Mouse (Mus musculus): ENCODE results near the gene Relt.

Gene Relt

DNA sequence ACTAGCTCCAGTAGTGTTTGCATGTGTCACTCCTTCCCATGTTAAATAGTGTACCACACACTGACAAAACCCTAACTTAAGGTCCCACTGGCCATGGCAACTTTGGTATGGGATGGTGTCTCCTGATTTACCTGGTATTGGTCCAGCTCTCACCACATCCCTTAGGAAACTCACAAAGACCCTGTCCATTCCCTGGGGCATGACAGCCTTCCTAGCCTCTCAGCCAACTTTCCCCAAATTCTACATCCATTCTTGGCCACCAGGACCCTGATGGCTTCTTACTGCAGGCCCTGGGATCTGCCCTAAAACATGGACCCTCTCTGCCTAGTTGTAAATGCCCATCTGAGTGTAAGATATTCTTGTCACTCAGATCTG, 18.2 kb downstream of the Relt start:
- DNase-seq (ENCODE audit: low read depth) = no peak

DNA sequence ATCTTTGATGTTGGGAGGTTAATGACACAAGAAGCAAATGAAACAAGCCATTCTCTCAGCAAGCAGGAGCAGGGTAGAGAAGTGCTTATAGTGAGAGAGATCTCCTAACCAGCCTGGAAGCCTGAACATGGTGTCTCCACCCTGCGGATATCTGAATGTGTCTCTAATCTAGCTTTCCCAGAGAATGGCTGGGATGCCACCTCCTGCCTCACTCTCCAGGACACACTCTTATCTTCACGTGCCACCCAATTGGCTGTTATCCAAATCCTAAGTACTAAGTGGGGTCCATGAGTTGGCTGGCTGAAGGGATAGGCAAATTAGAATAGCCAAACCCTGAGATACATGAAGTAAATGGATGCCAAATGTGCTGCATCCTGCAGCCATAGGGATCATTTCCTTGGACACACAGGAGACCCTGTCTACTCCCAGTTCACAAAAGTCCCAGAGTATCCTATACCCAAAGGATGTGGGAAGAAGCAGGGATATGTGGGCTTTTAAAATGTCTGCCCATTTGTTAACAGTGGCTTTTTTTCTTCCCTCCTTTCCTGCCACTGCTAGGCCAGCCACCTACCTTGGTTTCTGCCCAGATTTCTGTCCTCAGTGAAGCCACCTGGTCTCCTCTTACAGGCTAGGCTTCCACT, 18.7 kb downstream of the Relt start:
- DNase-seq (ENCODE audit: low read depth) = no peak

DNA sequence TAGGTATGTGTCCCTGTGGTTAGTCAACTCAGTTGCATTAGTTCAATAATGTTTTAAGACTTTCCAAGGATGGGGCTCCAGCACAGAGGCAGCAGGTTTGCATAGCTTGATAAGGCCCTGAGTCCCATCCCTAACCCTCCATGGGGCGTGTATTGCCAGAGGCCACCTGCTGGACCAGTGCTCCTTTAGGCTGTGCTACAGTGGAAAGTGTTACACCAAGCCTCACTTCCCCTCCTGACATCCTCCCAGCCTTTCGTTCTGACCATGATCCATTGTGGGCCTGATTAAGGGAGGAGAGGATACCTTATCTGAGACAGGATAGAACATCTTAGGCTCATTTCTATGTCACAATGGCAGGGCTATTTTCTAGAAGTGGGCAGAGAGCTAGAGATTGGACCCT, 19.4 kb downstream of the Relt start:
- no peak for DNase-seq (ENCODE audit: low read depth)

DNA sequence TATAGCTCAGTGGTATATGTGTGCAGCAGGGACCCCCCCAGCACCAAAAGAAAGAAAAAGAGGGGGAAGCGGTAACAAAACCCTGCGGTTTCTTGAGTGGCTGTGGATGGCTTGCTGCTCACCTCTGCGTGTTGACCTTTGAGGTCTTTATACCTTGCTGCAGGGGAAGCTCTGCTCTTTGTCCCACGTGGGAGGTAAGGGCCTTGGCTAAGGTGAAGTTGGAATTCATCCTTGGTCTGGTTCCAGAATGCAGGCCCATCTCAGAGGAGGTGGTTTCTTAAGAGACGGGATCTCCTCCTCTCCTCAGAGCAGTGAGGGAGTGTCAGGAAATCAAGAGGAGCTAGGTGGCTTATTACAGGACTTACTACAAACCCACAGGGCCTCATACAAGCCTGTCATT, 21.1 kb downstream of the Relt start:
- no peak for DNase-seq (ENCODE audit: low read depth)

DNA sequence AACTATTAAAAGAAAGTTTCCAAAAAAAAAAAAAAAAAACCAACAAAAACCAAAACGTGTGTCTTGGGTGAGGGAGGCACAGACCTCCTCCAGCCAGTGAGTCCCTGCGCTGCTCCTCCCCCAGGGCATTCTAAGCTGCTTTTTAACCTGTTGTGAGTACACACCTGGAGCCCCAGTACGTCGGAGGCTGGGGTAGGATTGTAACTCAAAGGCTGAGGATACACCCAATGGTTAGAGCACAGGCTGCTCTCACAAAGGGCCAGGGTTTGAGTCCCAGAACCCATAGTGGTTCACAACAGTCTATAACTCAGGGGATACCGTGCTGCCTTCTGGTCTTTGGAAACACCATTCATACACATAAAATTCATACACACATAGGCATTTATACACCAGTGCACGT, 21.6 kb downstream of the Relt start:
- DNase-seq (ENCODE audit: low read depth) = no peak

DNA sequence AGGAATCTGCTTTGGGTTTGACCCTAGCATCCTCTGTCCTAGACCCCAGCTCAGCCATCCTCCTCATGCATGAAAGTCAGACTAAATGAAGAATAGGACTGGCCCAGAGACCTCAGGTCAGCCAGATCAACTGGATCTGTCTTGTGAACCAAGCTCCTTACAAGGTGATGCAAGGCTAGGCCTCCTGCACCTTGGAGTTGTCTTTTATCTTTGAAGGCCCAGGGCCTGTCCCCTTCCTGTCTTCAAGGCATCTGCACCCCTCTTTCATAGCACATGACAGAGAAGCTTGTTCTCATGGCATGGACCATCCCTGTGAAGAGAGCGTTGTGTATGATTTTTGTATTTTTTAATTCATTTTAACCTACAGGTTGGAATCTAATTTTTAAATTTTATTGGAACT, 22.3 kb downstream of the Relt start:
- no peak for DNase-seq (ENCODE audit: low read depth)

DNA sequence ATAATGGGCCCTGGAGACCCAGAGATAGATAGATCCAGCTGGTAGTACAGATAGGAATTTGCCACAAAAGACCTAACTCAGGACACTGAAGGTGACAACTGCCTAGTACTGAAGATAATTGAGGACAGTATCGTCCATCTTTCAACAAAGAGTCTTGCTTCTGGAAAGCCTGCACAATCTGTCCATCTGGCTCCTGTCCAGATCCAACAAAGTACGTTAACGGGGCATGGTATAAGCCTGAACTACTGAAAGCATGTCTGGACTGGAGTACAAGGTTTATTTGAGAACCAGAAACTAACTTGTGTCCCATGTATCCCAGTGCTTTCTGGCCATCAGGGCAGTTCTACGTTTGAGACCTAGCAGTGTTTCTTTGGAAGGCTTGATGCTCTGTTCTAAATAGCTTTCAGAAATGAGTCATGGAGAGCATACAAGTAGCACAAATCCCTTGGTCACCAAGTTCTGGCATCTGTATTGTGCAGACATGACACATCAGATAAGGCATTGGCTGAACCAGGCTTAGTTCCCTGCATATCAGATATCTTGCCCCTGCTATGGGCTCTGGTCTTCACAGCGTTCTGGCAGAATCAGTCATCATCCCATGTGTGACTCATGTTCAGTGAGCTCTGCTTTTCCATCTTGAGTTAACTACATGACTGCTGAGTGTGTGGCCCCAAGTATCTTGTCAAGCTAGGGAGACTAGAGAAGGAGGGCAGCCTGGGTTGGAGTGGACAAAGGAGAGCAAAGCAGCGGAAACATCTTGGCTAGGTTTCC, 23.4 kb downstream of the Relt start:
- peak; percentile 78 for DNase-seq (ENCODE audit: low read depth)

DNA sequence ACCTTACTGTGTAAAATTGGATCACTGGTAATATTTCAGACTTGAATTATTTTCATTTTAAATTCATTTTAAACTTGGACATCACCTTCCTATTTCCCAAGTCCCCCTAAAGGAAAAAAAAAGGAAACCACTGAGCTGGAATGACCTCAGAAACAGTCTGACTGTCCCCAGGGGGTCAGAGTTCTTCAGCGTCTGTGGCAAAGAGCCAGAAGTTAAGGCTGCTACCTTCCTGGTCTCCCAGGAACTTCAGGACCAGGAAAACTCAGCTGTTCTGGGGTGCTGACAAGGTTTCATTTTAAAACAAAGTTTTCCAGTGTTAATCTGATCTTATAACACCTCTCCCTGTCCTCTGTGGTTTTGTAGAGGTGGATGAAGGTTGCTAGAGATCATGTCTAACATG, 25.5 kb downstream of the Relt start:
- no peak for DNase-seq (ENCODE audit: low read depth)

DNA sequence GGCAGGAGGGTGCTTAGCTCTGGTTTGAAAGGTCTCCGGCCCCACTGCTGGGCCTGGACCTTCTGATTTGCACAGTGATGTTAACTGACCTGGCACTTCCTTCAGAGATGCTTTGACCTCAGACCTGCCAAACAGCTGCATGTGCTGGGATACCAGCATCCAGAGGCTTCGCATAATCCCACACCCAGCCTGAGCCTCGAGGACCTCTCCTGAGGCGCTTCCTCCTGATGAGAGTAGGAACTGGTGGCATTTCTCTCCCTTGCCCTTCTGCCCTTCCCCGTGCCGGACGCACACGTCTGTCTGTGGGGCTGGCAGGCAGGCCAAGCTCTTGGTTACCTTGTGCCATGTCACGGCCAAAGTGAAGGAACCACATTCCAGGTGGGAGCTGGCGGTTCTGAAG, 26.6 kb downstream of the Relt start:
- no peak for DNase-seq (ENCODE audit: low read depth)

DNA sequence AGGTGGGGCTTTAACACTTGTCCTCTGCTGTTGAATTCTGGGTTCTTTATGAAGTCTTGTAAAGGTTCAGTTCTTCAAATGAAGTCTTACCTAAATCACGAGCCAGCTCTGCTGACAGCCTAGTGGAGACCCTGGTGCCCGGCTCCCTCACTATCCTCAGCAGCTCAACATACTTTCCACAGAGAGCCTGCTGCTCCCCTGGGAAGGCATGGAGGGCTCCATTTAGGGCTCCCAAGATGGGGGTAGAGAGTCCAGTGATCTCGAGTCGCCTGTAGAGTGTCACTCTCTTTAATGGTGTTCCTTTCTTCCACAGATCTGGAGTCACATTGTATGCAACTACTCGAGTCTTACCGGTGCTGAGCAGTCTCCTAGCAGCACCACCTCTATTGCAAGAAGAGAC, 27.5 kb downstream of the Relt start:
- no peak for DNase-seq (ENCODE audit: low read depth)

DNA sequence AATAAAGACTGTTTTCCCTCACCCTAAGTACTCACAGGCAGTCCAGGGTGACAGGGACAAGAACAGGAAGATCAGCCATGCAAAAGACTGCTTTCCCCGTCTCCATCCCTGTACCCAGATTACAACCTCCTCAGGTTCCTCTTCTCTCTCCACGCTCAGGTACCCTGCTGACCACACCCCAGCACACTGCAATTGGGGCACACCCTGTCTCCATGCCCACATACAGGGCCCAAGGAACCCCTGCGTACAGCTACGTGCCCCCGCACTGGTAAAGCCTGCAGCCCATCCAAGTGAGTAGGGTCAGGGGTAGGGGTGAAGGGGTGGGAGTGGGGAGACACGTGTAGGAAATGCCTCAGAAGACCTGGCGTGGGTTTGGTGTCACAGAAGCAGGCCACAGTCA, 28.1 kb downstream of the Relt start:
- DNase-seq (ENCODE audit: low read depth) = no peak

DNA sequence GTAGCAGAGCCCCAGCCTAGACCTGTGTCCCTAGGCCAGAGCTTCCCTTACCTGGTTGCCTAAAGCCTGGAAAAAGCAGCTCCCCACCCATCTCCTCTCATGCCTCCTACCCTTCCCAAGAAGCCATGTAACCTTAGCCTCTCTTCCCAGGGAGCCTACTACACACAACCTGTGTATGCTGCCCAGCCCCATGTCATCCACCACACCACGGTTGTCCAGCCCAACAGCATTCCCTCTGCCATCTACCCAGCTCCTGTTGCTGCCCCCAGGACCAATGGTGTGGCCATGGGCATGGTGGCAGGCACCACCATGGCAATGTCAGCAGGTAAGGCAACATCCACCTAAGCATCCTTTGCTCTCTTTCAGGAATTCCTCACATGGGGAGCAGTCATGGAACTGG, 29.4 kb downstream of the Relt start:
- no peak for DNase-seq (ENCODE audit: low read depth)

DNA sequence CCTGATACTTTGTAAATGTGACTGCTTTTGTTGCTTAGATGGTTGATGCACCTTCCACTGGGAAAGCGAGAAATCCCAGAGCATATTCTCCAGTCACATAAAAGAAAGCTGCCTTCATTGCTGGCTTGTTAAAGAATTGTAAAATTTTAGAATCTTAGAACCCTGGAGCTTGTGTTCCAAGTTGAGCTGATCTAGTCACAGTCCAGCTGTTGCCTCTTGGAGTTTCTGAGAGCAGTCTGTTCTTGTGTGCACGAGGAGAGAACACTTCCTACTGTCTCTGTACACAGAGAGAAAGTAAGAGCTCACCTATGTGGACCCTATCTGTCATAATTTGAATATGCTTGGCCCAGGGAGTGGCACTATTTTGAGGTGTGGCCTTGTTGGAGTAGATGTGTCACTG, 34.7 kb downstream of the Relt start:
- no peak for DNase-seq (ENCODE audit: low read depth)

DNA sequence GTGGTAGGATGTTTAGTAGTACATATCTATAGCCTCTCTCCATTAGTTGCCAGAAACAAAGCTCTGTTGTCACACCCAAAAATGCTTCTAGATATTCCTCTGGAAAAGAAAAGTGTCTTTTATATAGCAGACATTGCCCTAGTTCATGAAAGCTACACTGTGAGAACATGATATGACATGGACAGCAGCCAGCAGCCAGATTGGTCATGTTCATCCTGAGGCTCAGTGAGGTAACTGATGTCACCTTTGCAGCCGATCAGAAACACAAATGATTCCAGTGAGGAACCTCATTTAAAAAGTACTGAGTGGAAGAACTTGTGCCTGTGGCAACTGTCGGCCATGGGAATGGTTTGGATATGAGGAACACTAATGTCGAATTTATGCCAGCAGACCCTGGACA, 38.6 kb downstream of the Relt start:
- no peak for DNase-seq (ENCODE audit: low read depth)

DNA sequence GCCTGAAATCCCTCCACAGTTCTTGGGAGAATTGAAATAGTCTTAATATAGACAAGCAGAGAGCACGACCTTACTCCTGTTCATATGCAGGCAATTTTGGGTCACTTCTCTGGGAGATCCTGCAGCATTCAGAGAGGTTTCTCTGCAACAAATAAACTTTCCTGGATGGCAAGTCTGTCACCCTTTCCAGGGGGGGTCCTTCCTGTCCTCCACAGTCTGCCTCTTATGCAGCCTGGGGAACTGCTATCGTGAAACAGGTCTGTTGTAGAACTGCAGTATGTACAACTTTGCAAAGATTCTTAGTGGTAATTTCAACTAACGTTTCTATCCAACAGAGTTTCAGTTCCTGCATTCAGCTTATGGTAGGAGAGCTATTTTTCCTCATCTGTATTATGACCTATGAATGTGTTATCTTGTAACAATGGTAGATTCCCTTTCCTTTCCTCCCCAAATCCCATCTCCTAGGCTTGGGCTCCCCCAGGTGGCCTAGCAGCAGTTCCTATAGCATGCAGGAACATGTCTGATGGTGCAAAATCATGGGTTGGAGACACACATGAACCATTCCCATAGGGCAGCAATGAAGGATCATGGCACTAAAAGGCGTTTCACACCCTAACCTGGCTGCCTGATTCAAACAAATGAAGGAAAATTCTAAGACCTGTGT, 44.7 kb downstream of the Relt start:
- DNase-seq (ENCODE audit: low read depth) = peak; percentile 23

DNA sequence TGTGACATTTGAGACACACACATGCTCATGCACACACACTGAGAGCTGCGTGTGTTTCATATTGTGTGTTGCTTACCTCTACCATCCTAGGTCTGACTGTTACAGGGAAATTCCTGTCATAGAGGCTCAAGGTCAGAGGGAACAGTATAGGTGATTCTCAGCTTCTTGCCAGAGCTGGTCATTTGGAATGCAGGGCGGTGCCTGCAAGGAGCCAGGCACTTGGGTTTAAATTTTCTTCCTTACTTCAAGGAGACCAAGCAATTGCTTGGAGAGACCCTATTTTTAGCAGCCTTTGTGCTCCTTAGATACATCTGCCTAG, 45.8 kb downstream of the Relt start:
- DNase-seq (ENCODE audit: low read depth) = no peak

DNA sequence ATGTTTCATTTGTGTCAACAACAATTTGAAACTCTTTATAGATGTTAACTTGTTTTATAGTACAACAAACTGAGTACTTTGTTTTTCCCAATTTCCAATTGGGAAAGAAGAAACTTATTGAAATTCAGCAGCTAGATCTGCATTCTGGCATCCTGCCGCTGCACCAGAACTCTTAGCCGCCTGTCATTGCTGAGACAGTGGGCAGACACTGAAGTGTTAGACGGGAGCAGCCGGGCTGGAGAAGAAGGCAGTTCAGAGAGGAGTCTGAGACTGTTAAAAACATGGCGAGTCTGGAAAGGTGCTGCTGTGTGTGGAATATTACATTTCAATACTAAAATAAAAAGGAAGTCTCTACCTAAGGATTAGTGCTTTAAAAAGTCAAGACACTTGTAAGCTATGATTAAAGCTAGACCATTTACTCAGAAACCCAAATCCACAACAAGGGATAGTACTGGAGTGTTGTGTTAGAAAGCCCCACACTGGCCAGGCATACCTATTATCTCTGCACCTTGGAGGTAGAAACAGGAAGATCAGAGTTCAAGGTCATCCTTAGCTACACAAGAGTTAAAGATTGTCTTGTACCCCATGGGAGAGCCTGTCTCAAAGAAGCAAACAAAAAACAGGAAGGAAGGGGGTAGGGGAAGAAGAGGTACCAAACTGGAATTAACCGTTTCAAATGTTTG, 46.3 kb downstream of the Relt start:
- no peak for DNase-seq (ENCODE audit: low read depth)

DNA sequence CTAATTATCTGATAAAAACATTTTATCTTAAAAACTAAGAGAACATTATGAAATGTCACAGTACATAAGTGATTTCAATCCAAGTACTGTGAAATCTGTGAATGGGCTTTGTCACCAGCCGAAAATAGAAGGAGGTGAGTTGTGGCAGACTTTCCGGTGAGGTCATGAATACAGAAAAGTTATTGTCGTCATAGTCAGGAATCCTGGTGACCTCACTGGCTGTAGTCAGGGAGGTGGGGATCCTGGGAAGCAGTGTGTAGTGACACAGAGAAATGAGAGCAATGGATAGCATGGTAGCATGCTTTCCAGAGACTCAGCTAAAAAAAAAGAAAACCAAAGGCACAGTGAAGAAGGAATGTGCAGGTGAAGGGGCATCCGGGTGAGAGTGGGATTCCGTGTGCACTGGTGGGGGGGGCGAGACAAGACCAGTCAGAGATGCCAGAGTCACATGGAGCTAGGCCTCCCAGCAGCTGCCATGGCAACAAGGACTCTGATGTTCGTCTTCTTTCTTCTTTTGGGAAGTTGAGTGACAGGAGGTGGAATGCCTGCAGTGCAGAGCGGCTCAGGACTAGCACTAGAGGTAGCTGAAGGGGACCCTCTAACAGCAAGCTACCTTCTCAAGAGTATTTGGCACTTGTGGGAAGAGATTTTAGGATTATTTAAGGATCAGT, 47.2 kb downstream of the Relt start:
- DNase-seq (ENCODE audit: low read depth) = no peak

DNA sequence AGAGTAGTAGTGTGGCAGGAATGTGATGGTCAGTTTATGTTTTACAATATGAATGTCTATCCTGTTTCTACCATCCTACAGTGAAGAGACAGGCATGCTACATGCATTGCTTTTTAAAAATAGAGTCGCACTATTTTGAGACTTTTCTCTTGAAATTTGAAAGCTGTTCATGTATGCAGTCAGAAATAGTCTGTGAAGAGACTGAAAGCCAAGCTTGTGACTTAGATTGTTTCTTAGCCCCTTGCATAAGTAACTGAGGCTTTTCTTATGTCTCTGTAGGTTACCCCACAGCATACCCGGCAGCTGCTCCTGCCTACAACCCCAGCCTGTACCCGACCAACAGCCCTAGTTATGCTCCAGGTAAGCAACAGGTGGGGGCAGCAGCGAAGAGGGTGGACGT, 50.6 kb downstream of the Relt start:
- DNase-seq (ENCODE audit: low read depth) = no peak

DNA sequence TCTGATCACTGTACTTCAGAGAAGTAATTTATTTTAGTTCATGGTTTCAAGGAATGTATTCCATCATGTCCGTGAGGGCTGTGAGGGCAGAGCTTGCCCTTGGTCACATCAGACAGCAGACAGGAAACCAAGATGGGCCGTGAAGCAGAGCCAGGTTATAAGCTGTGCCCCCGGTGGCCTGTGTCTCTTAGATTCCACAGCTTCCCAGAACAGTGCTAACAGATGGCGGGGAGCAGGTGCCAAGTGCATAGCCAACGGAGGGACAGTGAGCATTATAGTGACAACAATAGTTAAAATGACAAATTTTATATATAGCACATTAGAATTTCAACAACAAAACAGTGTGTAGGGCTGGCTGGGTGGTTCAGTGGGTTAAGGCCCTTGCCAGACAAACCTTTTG, 51.3 kb downstream of the Relt start:
- DNase-seq (ENCODE audit: low read depth) = no peak

DNA sequence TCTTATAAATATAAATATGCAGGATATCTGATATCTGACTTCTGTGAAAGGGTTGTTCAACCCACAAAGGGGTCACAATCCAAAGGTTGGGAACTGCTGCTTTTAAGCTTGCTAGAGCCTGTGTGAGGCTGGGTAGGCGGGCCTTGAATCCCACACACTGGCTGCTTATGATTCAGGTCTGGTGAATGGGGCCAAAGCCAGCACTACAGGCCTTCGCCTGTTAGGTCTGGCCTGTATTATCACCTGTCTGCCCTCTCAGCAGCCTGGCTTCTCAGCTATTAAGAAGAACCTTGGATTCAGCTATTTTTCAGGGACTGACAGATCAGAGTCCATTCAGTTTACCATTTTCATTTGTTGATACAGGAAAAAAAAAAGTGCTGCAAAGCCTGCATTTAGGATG, 57.9 kb downstream of the Relt start:
- no peak for DNase-seq (ENCODE audit: low read depth)

DNA sequence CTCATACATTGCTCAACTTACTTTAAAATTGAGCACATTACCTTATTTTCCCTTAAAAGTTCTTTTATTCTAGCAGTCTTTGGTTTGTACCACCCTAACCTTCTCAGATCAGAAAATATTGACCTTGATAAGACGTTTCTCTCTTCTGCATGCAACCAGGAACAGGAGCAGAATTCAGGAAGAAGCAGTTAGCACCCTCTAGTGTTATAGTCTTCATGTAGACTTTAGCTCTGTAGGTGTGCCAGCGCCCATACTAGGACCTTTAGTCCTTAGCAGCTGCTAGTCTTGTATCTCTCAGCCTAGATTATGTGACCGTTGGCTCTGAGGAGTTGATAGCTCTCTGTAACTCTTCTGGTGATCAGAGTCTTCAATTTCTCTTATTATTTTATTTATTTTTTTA, 64.4 kb downstream of the Relt start:
- peak; percentile 64 for DNase-seq (ENCODE audit: low read depth)
